Comparison of ENCODE assay signal across 8 mouse cellular contexts in the genomic region with DNA sequence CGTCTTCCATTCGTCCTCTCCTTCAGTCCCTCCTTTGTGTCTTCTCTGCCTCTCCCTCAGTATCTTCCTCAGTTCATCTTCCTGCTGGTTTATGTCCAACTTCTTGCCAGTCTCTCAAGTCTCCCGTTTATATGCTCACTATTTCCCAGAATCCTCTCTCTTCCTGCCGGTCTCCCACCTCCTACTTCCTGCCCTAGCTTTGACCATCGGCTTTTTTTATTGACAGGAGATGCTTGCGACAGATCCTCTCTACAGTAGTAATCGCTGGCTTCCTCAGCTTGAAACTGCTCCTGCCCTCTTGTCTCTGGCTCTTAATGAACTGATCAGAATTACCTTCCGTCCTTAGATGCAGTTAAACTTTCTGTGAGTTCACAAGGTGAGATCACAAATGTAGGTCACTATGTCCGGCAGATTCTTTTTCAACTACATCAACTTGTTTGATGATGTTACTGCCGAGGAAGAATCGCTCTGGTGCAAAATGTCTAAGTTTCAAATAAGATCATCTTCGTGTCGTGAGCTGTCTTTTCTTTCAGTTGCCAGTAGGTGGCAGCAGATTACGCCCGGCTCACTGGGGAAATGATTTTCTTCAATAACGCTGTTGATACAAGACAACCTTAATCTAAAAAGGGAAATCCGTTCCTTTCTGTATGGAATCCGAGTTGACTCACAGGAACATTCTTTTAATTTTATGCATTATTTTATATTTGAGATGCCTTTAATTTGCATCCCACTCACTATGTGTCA. TPM values are rescaled to one million over a fixed set of nuclear protein-coding genes. Genes with fewer than 3 reads are reported as not detected.
DNase-seq lines count a peak whose midpoint lies in the region; ATAC-seq and TF ChIP-seq lines count a peak whose summit lies in the region.

No protein-coding gene starts in this region.

- H3K4me2 ChIP-seq in embryonic facial prominence, embryonic 12.5 days (replicated peaks): peak overlapping the region; percentile 19
- H3K4me2 ChIP-seq in hindbrain, postnatal 0 days (ENCODE audit: low read depth, low read length): peak overlapping the region; percentile 24
- H3K4me2 ChIP-seq in limb, embryonic 14.5 days (replicated peaks; ENCODE audit: low read depth, low read length, severe bottlenecking): peak overlapping the region; percentile 27

- no peak for TF ChIP-seq POLR2A in limb, embryonic 14.5 days (IDR thresholded peaks at IDR 0.05; ENCODE audit: borderline replicate concordance, extremely low read depth, insufficient read depth, insufficient read length)

- WGBS in embryonic facial prominence, embryonic 12.5 days: 48% methylated on average over 18 of the region's 18 CpGs
- WGBS in hindbrain, postnatal 0 days: 41% methylated on average over 18 of the region's 18 CpGs
- 45% methylated on average over 18 of the region's 18 CpGs for WGBS in limb, embryonic 14.5 days

- H3K27me3 ChIP-seq in embryonic facial prominence, embryonic 12.5 days: no peaks in the 10 kb centered on the region
- no peaks in the 10 kb centered on the region for H3K27me3 ChIP-seq in hindbrain, postnatal 0 days (ENCODE audit: insufficient read depth, low read length)
- H3K27me3 ChIP-seq in limb, embryonic 14.5 days (ENCODE audit: control insufficient read depth, insufficient read depth, low read length): no peaks in the 10 kb centered on the region

- TF ChIP-seq CTCF in hindbrain, postnatal 0 days (IDR thresholded peaks at IDR 0.05; ENCODE audit: low read depth): peak; percentile 85

- H3K9me3 ChIP-seq in embryonic facial prominence, embryonic 12.5 days: peaks cover 11% of the 10 kb centered on the region
- H3K9me3 ChIP-seq in hindbrain, postnatal 0 days (ENCODE audit: low read length): peaks cover 8% of the 10 kb centered on the region; the same call in 1 of the 2 replicates
- peaks cover 8% of the 10 kb centered on the region; the same call in 1 of the 2 replicates for H3K9me3 ChIP-seq in limb, embryonic 14.5 days (ENCODE audit: control insufficient read depth, low read length)

- no peak overlapping the region for H3K27ac ChIP-seq in embryonic facial prominence, embryonic 12.5 days
- H3K27ac ChIP-seq in hindbrain, postnatal 0 days: no peak overlapping the region
- no peak overlapping the region for H3K27ac ChIP-seq in limb, embryonic 14.5 days (replicated peaks; ENCODE audit: low read depth, low read length)

- H3K36me3 ChIP-seq in embryonic facial prominence, embryonic 12.5 days: no peaks in the 10 kb centered on the region
- H3K36me3 ChIP-seq in hindbrain, postnatal 0 days (ENCODE audit: insufficient read depth, low read length): no peaks in the 10 kb centered on the region
- H3K36me3 ChIP-seq in limb, embryonic 14.5 days (ENCODE audit: control insufficient read depth, insufficient read depth, low read length): no peaks in the 10 kb centered on the region

- DNase-seq in left cerebral cortex, adult 18-20 months (ENCODE audit: low spot score in 2 of 2): peak; percentile 54 to 60
- DNase-seq in left cerebral cortex, adult 11 months (ENCODE audit: low spot score): no peak
- peak; percentile 37 for DNase-seq in adrenal gland, adult 2 months
- peak; percentile 73 for DNase-seq in hindbrain, postnatal 0 days (ENCODE audit: low spot score)
- DNase-seq in limb, embryonic 14.5 days (ENCODE audit: low spot score): peak; percentile 32
- DNase-seq in monocyte, adult 2 months (ENCODE audit: low read depth in 1 of 2, low spot score in 2 of 2): peak; percentile 14 to 21
- DNase-seq in thymus, postnatal 0 days (ENCODE audit: low spot score): peak; percentile 72

- no peak for ATAC-seq in embryonic facial prominence, embryonic 12.5 days (ENCODE audit: insufficient number of reproducible peaks, insufficient read depth, low FRiP score, low TSS enrichment)
- ATAC-seq in hindbrain, postnatal 0 days: no peak
- no peak for ATAC-seq in limb, embryonic 14.5 days (ENCODE audit: low FRiP score, low read depth)

- no peaks in the 10 kb centered on the region for H3K4me1 ChIP-seq in embryonic facial prominence, embryonic 12.5 days
- H3K4me1 ChIP-seq in hindbrain, postnatal 0 days (ENCODE audit: insufficient read depth, low read length): no peaks in the 10 kb centered on the region
- H3K4me1 ChIP-seq in limb, embryonic 14.5 days (ENCODE audit: control insufficient read depth, insufficient read depth, low read length): no peaks in the 10 kb centered on the region

- H3K9ac ChIP-seq in embryonic facial prominence, embryonic 12.5 days: no peak overlapping the region
- no peak overlapping the region for H3K9ac ChIP-seq in hindbrain, postnatal 0 days (replicated peaks; ENCODE audit: low read length)
- H3K9ac ChIP-seq in limb, embryonic 14.5 days (ENCODE audit: low read depth, low read length, severe bottlenecking): no peak overlapping the region

- H3K4me3 ChIP-seq in embryonic facial prominence, embryonic 12.5 days: no peak overlapping the region
- H3K4me3 ChIP-seq in hindbrain, postnatal 0 days (ENCODE audit: low read length): no peak overlapping the region
- H3K4me3 ChIP-seq in limb, embryonic 14.5 days (replicated peaks; ENCODE audit: low read length): no peak overlapping the region

RNA-seq across cellular contexts. Expression of gene Scaf11, which starts 46.6 kb away (rescaled TPM):
- total RNA-seq in left cerebral cortex, adult 18-20 months (2021): 10 to 100 TPM; 54.3 to 54.7 TPM
- 10 to 100 TPM; 66.0 to 73.7 TPM for total RNA-seq in adrenal gland, adult 2 months (2021)
- 19.9 and 23.0 TPM in 2 replicates for polyA plus RNA-seq in adrenal gland, adult 2 months (2012; rRNA removed)
- 114 and 120 TPM in 2 replicates for polyA plus RNA-seq in embryonic facial prominence, embryonic 12.5 days (2016; fragmentation: Nextera tagmentation; extraction: Ambion mirVana)
- total RNA-seq in hindbrain, postnatal 0 days (2014; rRNA removed): 25.2 and 27.2 TPM in 2 replicates
- polyA plus RNA-seq in hindbrain, postnatal 0 days (2015; fragmentation: Nextera tagmentation; extraction: Ambion mirVana): 46.1 and 48.4 TPM in 2 replicates
- polyA plus RNA-seq in limb, embryonic 14.5 days (2012; rRNA removed): 46.3 and 51.4 TPM in 2 replicates
- polyA plus RNA-seq in limb, embryonic 14.5 days (2014; fragmentation: Nextera tagmentation; extraction: Ambion mirVana): 93.7 and 104 TPM in 2 replicates
- 70.8 and 88.6 TPM in 2 replicates for polyA plus RNA-seq in thymus, postnatal 0 days (2015; fragmentation: Nextera tagmentation; extraction: Ambion mirVana)
